Mouse (Mus musculus): ENCODE results near the gene Large1. TPM values are rescaled to one million over a fixed set of nuclear protein-coding genes. Genes with fewer than 3 reads are reported as not detected.
"Not testable (repeated sequence)": the region's sequence is repeated elsewhere in the genome, so short reads cannot be mapped to it uniquely, and the experiment has no call there.

Gene Large1
- polyA plus RNA-seq, 1 experiment from 2014 or later = 5.8 TPM

DNA sequence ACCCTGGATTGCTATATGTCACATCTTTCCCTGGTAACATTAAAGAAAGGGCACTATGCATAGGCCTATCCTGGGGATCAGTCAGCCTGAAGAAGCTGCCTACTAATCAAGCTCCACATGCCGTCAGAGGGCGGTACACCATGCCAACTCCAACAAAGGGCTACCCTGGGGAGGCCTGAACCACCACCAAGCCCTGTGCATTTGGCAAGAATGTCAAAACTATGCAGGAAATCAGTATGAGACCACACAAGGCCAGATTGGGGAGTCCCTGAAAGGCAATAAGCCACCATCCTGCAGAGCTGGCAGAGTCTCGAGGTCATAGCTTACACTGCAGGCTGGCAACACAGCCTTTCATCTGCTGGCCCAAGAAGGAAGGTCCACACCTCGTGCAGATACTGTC, 28.7 kb downstream of the Large1 start:
- Histone ChIP-seq H3K4me3 (no peak overlapping the region), H3K27me3 (ENCODE audit: low read depth, poor library complexity, severe bottlenecking) (no peaks in the 10 kb centered on the region)
- WGBS = 79% methylated on average over 4 of the region's 4 CpGs

GRCm38 (mm10) chr8:73323591-73323990, 29.7 kb downstream of the Large1 start:
- WGBS = 95% methylated on average over 1 of the region's 1 CpGs
- no peak overlapping the region for H3K4me3 ChIP-seq
- no peak for DNase-seq (ENCODE audit: low spot score)
- no peaks in the 10 kb centered on the region for H3K36me3 ChIP-seq
- no peaks in the 10 kb centered on the region; the same call in 1 of the 2 replicates for H3K9me3 ChIP-seq (replicated peaks)
- H3K27ac ChIP-seq (replicated peaks) = no peak overlapping the region
- no peaks in the 10 kb centered on the region for H3K27me3 ChIP-seq (ENCODE audit: low read depth, poor library complexity, severe bottlenecking)
- no peaks in the 10 kb centered on the region for H3K4me1 ChIP-seq

More for the DNA sequence above, 28.7 kb downstream of the Large1 start:
- no peak for DNase-seq (ENCODE audit: low spot score)
- H3K27ac ChIP-seq (replicated peaks) = no peak overlapping the region
- no peaks in the 10 kb centered on the region for H3K9me3 ChIP-seq (replicated peaks)
- no peaks in the 10 kb centered on the region for H3K36me3 ChIP-seq
- H3K4me1 ChIP-seq = no peaks in the 10 kb centered on the region

DNA sequence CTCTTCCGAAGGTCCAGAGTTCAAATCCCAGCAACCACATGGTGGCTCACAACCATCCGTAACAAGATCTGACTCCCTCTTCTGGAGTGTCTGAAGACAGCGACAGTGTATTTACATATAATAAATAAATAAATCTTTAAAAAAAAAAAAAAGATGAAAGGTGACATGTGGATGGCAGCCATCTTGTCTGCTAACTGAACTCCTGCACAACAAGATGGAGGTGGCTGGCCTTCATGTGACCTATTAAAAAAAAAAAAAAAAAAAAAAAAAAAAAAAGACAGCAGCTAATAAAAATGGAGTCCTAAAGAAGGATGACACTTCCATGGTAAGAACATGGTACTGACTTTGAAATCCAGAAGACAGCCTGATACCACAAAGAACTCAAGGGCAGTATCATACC, 33.8 kb downstream of the Large1 start:
- H3K4me1 ChIP-seq; H3K27ac ChIP-seq (replicated peaks); H3K4me3 ChIP-seq; H3K9me3 ChIP-seq (replicated peaks); H3K36me3 ChIP-seq; DNase-seq (ENCODE audit: low spot score); H3K27me3 ChIP-seq (ENCODE audit: low read depth, poor library complexity, severe bottlenecking): not testable (repeated sequence)
- WGBS = 100% methylated on average over 1 of the region's 3 CpGs

DNA sequence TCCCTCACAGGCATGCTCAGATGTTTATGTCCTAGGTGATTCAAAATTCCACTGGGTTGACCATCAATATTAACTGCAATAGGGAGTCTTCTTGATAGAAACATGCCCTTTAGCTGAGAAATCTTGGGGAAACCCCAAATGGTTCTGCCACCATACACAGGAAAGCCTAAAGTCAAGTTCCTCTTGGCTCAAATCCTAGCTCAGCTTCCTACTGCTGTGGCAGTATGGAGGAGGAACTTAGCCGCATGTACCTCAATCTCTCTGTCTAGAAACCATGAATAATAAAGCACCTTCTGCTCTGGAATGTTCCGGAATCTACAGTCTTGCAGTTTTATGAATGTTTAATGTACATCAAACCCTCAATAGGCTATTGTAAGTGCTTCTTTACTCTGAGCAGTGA, 39.4 kb downstream of the Large1 start:
- H3K4me1 ChIP-seq = peaks cover 9% of the 10 kb centered on the region; the same call in 1 of the 2 replicates
- 0 out of 2 replicates have a peak, but pooled peaks cover 3% of the 10 kb centered on the region for H3K36me3 ChIP-seq
- no peak for DNase-seq (ENCODE audit: low spot score)
- no peaks in the 10 kb centered on the region for H3K27me3 ChIP-seq (ENCODE audit: low read depth, poor library complexity, severe bottlenecking)
- WGBS = 96% methylated on average over 2 of the region's 2 CpGs
- no peak overlapping the region for H3K27ac ChIP-seq (replicated peaks)
- H3K4me3 ChIP-seq = no peak overlapping the region
- no peaks in the 10 kb centered on the region; the same call in 1 of the 2 replicates for H3K9me3 ChIP-seq (replicated peaks)

DNA sequence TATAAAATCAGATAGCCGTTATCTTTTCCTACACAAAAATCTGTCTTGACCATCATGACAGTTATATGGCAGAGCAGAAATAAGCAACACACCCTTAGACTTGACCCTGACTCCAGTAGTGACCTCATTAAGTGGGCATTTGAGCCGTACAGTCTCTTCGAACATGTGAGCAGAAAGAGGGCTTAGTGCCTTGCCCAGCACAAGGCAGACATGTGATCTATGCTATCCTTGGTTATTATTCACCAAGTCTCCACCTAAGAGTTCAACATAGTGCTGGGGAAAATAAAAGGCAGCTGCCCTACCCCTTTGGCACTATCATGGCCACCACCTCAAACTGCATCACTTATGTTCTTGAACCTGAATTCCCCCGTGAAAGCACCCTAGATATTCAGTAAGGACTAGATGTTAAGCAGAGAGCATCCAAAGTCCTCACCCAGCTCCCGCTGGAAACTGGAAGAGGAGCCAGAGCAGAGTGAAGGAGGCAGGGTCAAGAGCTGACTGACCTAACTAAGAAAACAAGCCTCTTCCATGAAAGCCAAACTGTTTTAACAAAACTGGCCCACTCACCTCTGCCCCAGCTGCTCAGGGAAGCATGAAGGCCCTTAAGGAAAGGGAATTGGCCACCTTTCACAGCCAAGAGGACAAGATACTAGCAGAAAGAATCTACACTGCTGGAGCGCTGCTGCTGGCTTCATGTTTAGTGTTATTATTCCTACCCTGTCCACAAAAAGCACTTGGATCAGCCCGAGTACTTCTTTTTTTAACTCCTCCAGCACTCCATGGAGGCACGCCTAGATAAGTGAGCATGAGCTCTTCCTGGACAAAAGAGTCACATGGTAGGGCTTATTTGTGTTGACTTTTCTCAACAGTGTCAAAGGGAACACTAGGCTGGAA, 40.4 kb downstream of the Large1 start:
- no peak for DNase-seq (ENCODE audit: low spot score)
- Histone ChIP-seq H3K4me1 (peaks cover 9% of the 10 kb centered on the region; the same call in 1 of the 2 replicates), H3K9me3 (replicated peaks) (no peaks in the 10 kb centered on the region), H3K4me3 (no peak overlapping the region), H3K27ac (replicated peaks) (no peak overlapping the region), H3K36me3 (0 out of 2 replicates have a peak, but pooled peaks cover under 1% of the 10 kb centered on the region), H3K27me3 (ENCODE audit: low read depth, poor library complexity, severe bottlenecking) (no peaks in the 10 kb centered on the region)
- 78% methylated on average over 8 of the region's 8 CpGs for whole genome bisulfite sequencing

DNA sequence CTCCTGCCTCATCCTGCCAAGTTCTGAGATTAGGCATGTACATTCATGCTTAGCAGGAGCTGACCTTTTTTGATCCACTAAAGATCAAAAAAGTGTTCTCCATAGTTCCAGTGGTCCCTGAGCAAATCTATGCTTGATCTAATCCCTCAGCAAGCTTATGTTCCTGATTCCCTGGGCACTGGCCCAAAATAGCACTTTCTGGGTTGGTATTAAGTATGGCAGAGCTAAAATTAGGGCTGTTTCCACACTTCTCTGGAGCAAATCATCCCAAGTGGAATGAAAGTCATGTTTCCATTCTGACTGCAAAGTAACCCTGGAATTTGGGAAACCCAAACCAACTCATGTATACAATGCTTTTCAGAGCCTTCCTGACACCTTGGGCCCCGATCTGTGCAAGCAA, 42.9 kb downstream of the Large1 start:
- peaks cover 9% of the 10 kb centered on the region; the same call in 1 of the 2 replicates for H3K4me1 ChIP-seq
- H3K9me3 ChIP-seq (replicated peaks) = no peaks in the 10 kb centered on the region
- 86% methylated on average over 1 of the region's 1 CpGs for WGBS
- no peak overlapping the region for H3K4me3 ChIP-seq
- H3K36me3 ChIP-seq = no peaks in the 10 kb centered on the region
- no peak for DNase-seq (ENCODE audit: low spot score)
- no peaks in the 10 kb centered on the region for H3K27me3 ChIP-seq (ENCODE audit: low read depth, poor library complexity, severe bottlenecking)
- no peak overlapping the region for H3K27ac ChIP-seq (replicated peaks)

GRCm38 (mm10) chr8:73310036-73310435, 43.3 kb downstream of the Large1 start:
- peaks cover 9% of the 10 kb centered on the region; the same call in 1 of the 2 replicates for H3K4me1 ChIP-seq
- no peaks in the 10 kb centered on the region for H3K36me3 ChIP-seq
- H3K9me3 ChIP-seq (replicated peaks) = no peaks in the 10 kb centered on the region
- H3K27me3 ChIP-seq (ENCODE audit: low read depth, poor library complexity, severe bottlenecking) = no peaks in the 10 kb centered on the region
- no peak for DNase-seq (ENCODE audit: low spot score)
- H3K4me3 ChIP-seq = no peak overlapping the region
- no peak overlapping the region for H3K27ac ChIP-seq (replicated peaks)

- H3K27ac ChIP-seq (replicated peaks) = no peak overlapping the region
- no peak for DNase-seq (ENCODE audit: low spot score)
- no peak overlapping the region for H3K4me3 ChIP-seq
- H3K36me3 ChIP-seq = no peaks in the 10 kb centered on the region
- H3K27me3 ChIP-seq (ENCODE audit: low read depth, poor library complexity, severe bottlenecking) = no peaks in the 10 kb centered on the region
- no peaks in the 10 kb centered on the region for H3K9me3 ChIP-seq (replicated peaks)
- H3K4me1 ChIP-seq = no peaks in the 10 kb centered on the region
- 81% methylated on average over 4 of the region's 4 CpGs for WGBS
These were observed 49.4 kb downstream of the Large1 start for GRCm38 (mm10) chr8:73303907-73304306.

- 83% methylated on average over 3 of the region's 3 CpGs for WGBS
- Histone ChIP-seq H3K36me3 (no peaks in the 10 kb centered on the region), H3K9me3 (replicated peaks) (no peaks in the 10 kb centered on the region), H3K4me3 (no peak overlapping the region), H3K4me1 (no peaks in the 10 kb centered on the region), H3K27me3 (ENCODE audit: low read depth, poor library complexity, severe bottlenecking) (no peaks in the 10 kb centered on the region), H3K27ac (replicated peaks) (no peak overlapping the region)
- no peak for DNase-seq (ENCODE audit: low spot score)
These were observed 50.4 kb downstream of the Large1 start for GRCm38 (mm10) chr8:73302947-73303346.

DNA sequence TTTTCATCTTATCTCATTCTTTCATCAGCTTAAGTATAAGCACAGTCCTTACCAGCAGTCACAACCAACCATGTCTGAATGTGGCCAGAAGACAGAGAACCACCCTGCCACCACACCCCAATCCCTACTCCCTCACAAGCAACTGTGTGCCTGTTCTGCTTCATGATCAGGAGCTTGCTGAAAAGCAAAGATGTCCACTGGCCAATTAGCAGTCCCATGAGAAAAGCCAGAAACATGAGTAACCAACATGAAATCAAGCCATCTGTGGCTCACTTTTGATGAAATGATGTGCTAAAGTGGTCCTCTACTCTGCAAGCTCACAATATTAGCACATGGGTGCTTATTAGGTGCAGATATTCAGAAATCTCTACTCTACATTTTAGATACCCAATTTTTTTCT, 57.8 kb downstream of the Large1 start:
- H3K9me3 ChIP-seq (replicated peaks) = no peaks in the 10 kb centered on the region
- no peak overlapping the region for H3K27ac ChIP-seq (replicated peaks)
- H3K4me1 ChIP-seq = no peaks in the 10 kb centered on the region
- no peaks in the 10 kb centered on the region for H3K27me3 ChIP-seq (ENCODE audit: low read depth, poor library complexity, severe bottlenecking)
- no peak for DNase-seq (ENCODE audit: low spot score)
- H3K36me3 ChIP-seq = no peaks in the 10 kb centered on the region
- H3K4me3 ChIP-seq = no peak overlapping the region

GRCm38 (mm10) chr8:73293655-73294054, 59.7 kb downstream of the Large1 start:
- H3K4me3 ChIP-seq = no peak overlapping the region
- no peaks in the 10 kb centered on the region for H3K36me3 ChIP-seq
- 92% methylated on average over 2 of the region's 2 CpGs for WGBS
- DNase-seq (ENCODE audit: low spot score) = no peak
- no peaks in the 10 kb centered on the region for H3K27me3 ChIP-seq (ENCODE audit: low read depth, poor library complexity, severe bottlenecking)
- no peaks in the 10 kb centered on the region for H3K4me1 ChIP-seq
- no peak overlapping the region for H3K27ac ChIP-seq (replicated peaks)
- no peaks in the 10 kb centered on the region for H3K9me3 ChIP-seq (replicated peaks)

DNA sequence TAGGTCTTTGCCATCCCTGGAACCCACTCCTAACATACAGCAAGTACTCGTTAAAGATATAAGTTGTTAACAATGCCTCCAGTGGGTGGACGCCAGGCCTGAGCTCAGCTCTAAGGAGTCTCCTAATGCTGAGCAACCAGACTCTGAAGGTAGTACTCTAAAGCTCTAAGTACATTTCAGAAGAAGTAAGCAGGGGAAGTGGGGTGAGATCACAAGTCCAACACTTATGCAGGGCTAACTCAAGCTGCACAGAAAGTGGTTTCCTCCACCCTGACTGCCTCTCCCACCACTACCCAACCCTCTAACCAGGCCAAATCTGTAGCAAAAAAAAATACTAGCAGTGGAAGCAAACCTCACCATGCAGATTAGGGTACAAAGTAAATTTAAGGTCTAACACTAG, 61.7 kb downstream of the Large1 start:
- WGBS = 92% methylated on average over 2 of the region's 2 CpGs
- Histone ChIP-seq H3K4me3 (no peak overlapping the region), H3K27me3 (ENCODE audit: low read depth, poor library complexity, severe bottlenecking) (no peaks in the 10 kb centered on the region), H3K9me3 (replicated peaks) (no peaks in the 10 kb centered on the region), H3K36me3 (no peaks in the 10 kb centered on the region), H3K27ac (replicated peaks) (no peak overlapping the region), H3K4me1 (no peaks in the 10 kb centered on the region)
- no peak for DNase-seq (ENCODE audit: low spot score)

GRCm38 (mm10) chr8:73290636-73291035, 62.7 kb downstream of the Large1 start:
- Histone ChIP-seq H3K27ac (replicated peaks) (no peak overlapping the region), H3K4me3 (no peak overlapping the region), H3K4me1 (no peaks in the 10 kb centered on the region), H3K27me3 (ENCODE audit: low read depth, poor library complexity, severe bottlenecking) (no peaks in the 10 kb centered on the region), H3K9me3 (replicated peaks) (no peaks in the 10 kb centered on the region), H3K36me3 (no peaks in the 10 kb centered on the region)
- 92% methylated on average over 2 of the region's 2 CpGs for WGBS
- no peak for DNase-seq (ENCODE audit: low spot score)
